Mouse (Mus musculus): ENCODE data around the gene Ccdc174. TPM values are rescaled to one million over a fixed set of nuclear protein-coding genes. Genes with fewer than 3 reads are reported as not detected.

The Ccdc174 gene
- 33.4 and 40.5 TPM in 2 replicates for polyA plus RNA-seq (2014; fragmentation: Nextera tagmentation; extraction: Ambion mirVana)

DNA sequence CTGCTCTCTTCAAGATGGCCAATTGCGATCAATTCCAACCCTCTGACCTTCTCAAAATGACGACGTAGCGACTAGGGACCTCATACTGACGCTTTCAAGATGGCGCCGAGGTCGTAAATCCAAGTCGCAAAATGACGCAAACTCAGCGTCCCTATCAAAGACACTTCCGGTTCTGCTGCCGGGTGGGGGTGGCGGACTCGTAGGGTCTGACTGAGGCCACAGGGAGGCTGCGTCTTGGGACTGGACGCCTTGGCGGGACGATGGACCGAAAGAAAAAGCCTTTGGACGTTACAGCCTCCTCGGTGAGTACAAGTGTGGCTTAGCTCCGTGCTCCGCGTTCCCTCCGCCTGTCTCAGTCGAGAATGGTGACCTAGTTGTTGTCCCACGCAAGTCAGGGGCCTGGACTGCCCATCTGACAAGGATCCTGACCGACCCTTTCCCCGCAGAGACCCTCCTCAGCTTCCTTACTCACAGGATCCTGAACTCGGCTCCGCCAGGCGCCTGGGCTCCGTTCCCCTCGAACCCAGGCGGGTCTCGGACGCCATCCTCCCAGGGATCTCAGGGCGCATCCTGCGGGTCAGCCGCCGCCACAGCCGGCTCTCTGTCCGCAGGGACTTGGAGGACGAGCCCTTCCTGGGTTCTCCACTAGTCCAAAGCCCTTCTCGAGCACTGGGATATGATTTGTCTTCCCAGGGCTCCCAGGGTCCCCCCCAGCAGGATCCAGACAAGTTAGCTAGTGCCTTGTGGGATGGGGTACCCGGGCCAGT lies at the start of gene Ccdc174:
TSS of gene Ccdc174 (plus strand) at position 169 of the 767 bp plus-strand sequence.
- Histone ChIP-seq H3K9ac (ENCODE audit: low read depth, low read length) (peak within 1 kb of the TSS; percentile 87), H3K9me3 (ENCODE audit: control insufficient read depth, low read length) (no peaks in the 10 kb centered on the region), H3K4me1 (ENCODE audit: control insufficient read depth, insufficient read depth, low read length) (peaks cover 8% of the 10 kb centered on the region; the same call in 1 of the 2 replicates), H3K36me3 (ENCODE audit: control insufficient read depth, insufficient read depth, low read length) (peaks cover 21% of the 10 kb centered on the region), H3K4me3 (ENCODE audit: low read length) (peak within 1 kb of the TSS; percentile 75), H3K27ac (ENCODE audit: low read depth, low read length) (peak within 1 kb of the TSS; percentile 69), H3K27me3 (ENCODE audit: control insufficient read depth, insufficient read depth, low read length) (no peaks in the 10 kb centered on the region), H3K4me2 (replicated peaks; ENCODE audit: low read depth, low read length) (peak within 1 kb of the TSS; percentile 76)
- WGBS, result under 1% methylated on average over 47 of the region's 47 CpGs
- peak; percentile 97 for ATAC-seq (ENCODE audit: low FRiP score, low TSS enrichment)

DNA sequence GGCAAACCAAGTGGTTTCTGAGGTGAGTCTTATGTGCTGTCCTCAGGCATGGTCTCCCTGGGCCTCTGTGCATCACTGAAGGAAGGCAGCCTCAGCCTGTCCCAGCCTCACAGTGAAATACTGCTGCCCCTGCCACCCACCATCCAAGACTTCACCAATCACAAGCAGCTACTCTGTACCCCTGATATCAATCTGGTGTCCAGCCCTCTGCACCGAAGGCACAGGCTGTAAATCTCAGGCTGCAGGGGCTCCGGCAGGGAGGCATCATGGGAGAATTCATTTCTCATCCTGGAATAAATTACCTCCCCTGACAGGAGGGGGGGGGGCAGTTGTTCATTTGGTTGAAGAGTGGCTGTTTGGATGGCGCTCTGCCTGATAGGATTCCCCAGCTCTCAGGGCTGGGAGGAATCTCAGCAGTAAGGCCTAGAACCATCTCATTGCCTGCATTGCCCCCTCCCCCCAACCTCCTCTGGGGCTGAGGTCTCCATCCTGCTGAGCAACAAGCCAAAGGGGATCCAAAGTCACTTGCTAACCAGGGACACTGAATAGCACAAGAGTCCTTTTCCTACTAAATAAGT lies 44.9 kb upstream of the Ccdc174 start:
- H3K27ac ChIP-seq (ENCODE audit: low read depth, low read length), result no peak overlapping the region
- H3K9me3 ChIP-seq (ENCODE audit: control insufficient read depth, low read length), result no peaks in the 10 kb centered on the region
- H3K27me3 ChIP-seq (ENCODE audit: control insufficient read depth, insufficient read depth, low read length), result no peaks in the 10 kb centered on the region
- H3K4me2 ChIP-seq (replicated peaks; ENCODE audit: low read depth, low read length), result no peak overlapping the region
- no peak overlapping the region for H3K9ac ChIP-seq (ENCODE audit: low read depth, low read length)
- WGBS, result 22% methylated on average over 3 of the region's 3 CpGs
- H3K36me3 ChIP-seq (ENCODE audit: control insufficient read depth, insufficient read depth, low read length), result no peaks in the 10 kb centered on the region
- no peak overlapping the region for H3K4me3 ChIP-seq (ENCODE audit: low read length)
- ATAC-seq (ENCODE audit: low FRiP score, low TSS enrichment), result no peak
- no peaks in the 10 kb centered on the region for H3K4me1 ChIP-seq (ENCODE audit: control insufficient read depth, insufficient read depth, low read length)

DNA sequence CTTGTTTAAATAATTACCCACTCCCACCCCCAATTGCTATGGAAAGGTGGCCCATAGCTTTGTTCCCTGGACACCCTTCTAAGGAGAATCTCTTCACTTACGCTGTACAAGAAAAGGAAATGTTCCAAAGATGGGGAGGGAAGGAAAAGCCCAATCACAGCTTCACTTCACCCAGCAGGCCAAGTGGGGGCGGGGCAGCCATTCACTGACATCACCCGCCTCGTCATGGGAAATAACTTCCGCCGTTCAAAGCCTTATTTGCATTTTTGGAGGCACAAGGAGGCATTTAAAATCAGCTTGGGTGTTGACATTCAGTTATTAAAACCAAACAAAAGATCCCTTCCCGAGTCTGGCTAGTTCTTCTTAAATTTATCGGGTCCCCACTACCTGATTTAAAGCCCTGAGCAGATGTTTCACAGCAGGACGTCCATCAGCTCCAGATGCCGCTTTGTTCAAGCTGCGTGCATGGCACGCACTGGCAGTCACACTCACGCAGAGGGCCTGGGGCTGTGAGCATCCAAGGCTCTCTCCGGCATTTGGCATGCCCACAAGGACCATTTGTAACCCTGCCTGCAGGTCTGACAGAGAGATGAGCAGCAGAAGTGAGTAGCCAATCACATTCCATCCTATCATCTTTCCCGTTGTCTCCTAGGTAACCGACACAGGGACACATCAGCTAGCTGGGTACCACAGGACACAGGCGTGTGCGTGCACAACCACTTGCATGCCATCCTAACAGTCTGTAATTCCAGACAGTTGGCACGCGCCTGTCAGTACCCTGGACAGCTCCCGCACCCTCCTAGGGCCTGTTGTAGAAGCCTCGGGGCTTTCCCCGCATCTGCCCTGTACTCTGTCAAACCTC lies 38.6 kb upstream of the Ccdc174 start:
- Histone ChIP-seq H3K4me3 (ENCODE audit: low read length) (no peak overlapping the region), H3K4me2 (replicated peaks; ENCODE audit: low read depth, low read length) (no peak overlapping the region), H3K9ac (ENCODE audit: low read depth, low read length) (no peak overlapping the region), H3K27me3 (ENCODE audit: control insufficient read depth, insufficient read depth, low read length) (peaks cover 48% of the 10 kb centered on the region), H3K27ac (ENCODE audit: low read depth, low read length) (no peak overlapping the region), H3K4me1 (ENCODE audit: control insufficient read depth, insufficient read depth, low read length) (0 out of 2 replicates have a peak, but pooled peaks cover 6% of the 10 kb centered on the region), H3K36me3 (ENCODE audit: control insufficient read depth, insufficient read depth, low read length) (no peaks in the 10 kb centered on the region), H3K9me3 (ENCODE audit: control insufficient read depth, low read length) (no peaks in the 10 kb centered on the region)
- no peak for ATAC-seq (ENCODE audit: low FRiP score, low TSS enrichment)
- WGBS, result 13% methylated on average over 23 of the region's 23 CpGs

DNA sequence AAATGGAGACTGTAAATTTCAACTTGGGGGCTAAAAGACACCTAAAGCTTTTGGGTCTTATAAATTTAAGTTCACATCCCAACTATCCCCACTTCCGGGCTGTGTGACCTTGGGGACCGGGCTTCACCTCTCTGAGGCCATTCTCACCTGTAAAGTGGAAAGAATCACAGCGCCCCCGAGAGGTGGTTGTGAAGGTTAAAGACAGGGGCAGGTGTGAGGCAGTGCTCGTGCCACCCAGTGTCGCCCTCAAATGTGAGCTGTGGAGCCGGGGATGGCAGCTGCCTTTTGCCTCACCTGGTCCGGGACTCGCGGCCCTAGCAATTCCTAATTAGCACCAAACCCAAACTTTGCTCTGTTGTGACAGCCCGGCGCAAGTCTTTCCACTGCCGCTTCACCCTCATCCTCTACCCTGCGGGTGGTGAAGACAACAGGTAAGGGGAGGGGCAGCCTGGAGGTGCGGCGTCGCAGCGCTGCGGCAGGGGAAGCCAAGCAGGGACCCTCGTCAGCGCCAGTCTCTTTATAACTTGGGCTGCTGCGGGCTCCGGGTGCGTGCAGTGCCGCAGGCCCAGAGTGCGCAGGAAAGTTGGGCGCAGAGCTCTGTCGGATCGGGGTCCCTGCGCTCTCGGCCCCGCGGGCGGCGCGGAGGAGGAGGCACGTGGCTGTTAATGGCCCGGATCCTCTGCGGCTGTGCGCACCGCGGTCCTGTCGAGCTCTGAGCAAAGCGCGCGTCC lies 34.8 kb upstream of the Ccdc174 start:
- no peak for ATAC-seq (ENCODE audit: low FRiP score, low TSS enrichment)
- H3K27me3 ChIP-seq (ENCODE audit: control insufficient read depth, insufficient read depth, low read length), result peaks cover 73% of the 10 kb centered on the region

DNA sequence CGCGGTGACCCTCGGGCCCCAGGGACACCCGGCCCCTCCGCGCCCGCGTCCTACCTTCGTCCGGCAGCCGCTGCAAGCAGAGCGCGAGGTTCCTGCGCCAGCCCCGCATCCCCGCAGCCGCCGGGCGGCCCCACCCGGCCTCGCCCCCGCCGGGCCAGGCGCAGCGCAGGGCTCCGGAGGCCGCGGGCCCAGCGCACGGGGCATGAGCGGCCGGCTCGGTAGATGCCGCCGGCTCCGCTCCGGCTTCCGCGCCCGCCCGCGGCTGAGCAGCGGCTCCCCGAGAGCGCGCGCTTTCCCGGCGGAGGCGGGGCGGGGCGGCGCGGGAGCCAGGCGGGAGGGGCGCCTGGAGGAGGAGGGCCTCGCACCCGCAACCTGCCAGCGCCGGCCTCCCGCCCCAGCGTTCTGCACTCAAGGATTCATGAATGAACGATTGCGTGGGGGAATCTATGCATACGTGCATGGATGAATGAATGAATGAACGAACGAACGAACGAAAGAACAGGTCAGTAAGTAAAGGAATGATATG lies 34.2 kb upstream of the Ccdc174 start:
- H3K36me3 ChIP-seq (ENCODE audit: control insufficient read depth, insufficient read depth, low read length), result no peaks in the 10 kb centered on the region
- H3K27ac ChIP-seq (ENCODE audit: low read depth, low read length), result no peak overlapping the region
- 5% methylated on average over 49 of the region's 69 CpGs for WGBS
- 0 out of 2 replicates have a peak, but pooled peaks cover 6% of the 10 kb centered on the region for H3K4me1 ChIP-seq (ENCODE audit: control insufficient read depth, insufficient read depth, low read length)
- peak overlapping the region; percentile 35; the same call in 1 of the 2 replicates for H3K9ac ChIP-seq (ENCODE audit: low read depth, low read length)
- H3K4me2 ChIP-seq (replicated peaks; ENCODE audit: low read depth, low read length), result peak overlapping the region; percentile 87
- peaks cover 73% of the 10 kb centered on the region for H3K27me3 ChIP-seq (ENCODE audit: control insufficient read depth, insufficient read depth, low read length)
- no peak for ATAC-seq (ENCODE audit: low FRiP score, low TSS enrichment)
- peak overlapping the region; percentile 45 for H3K4me3 ChIP-seq (ENCODE audit: low read length)
- no peaks in the 10 kb centered on the region for H3K9me3 ChIP-seq (ENCODE audit: control insufficient read depth, low read length)

More for the DNA sequence above, 34.8 kb upstream of the Ccdc174 start:
- no peaks in the 10 kb centered on the region for H3K36me3 ChIP-seq (ENCODE audit: control insufficient read depth, insufficient read depth, low read length)
- 2% methylated on average over 46 of the region's 46 CpGs for WGBS
- H3K9ac ChIP-seq (ENCODE audit: low read depth, low read length), result peak overlapping the region; percentile 35; the same call in 1 of the 2 replicates
- H3K9me3 ChIP-seq (ENCODE audit: control insufficient read depth, low read length), result no peaks in the 10 kb centered on the region
- H3K4me1 ChIP-seq (ENCODE audit: control insufficient read depth, insufficient read depth, low read length), result 0 out of 2 replicates have a peak, but pooled peaks cover 6% of the 10 kb centered on the region
- H3K4me2 ChIP-seq (replicated peaks; ENCODE audit: low read depth, low read length), result peak overlapping the region; percentile 87
- peak overlapping the region; percentile 45 for H3K4me3 ChIP-seq (ENCODE audit: low read length)
- no peak overlapping the region for H3K27ac ChIP-seq (ENCODE audit: low read depth, low read length)

DNA sequence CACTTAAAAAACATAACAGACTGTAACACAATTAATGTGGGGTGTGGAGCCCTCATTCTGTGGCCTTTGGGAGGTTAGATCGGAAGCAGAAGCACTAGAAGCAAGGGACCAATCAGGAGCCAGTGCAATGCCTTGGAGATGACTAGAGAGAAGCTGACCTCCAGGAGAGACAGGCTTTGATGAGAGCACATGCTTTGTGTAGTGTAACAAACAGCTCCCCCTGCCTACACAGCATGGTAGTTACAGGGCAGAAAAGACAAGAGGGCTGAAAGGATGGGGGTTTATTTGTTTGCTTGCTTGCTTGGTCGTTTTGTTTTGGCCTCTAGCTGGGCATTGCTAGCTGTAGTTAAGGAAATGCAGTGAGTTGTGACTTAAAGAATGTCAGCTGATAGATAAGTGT lies 25.3 kb upstream of the Ccdc174 start:
- H3K27me3 ChIP-seq (ENCODE audit: control insufficient read depth, insufficient read depth, low read length), result peaks cover 3% of the 10 kb centered on the region; the same call in 1 of the 2 replicates
- no peak overlapping the region for H3K4me3 ChIP-seq (ENCODE audit: low read length)
- ATAC-seq (ENCODE audit: low FRiP score, low TSS enrichment), result no peak
- no peak overlapping the region for H3K4me2 ChIP-seq (replicated peaks; ENCODE audit: low read depth, low read length)
- no peak overlapping the region for H3K9ac ChIP-seq (ENCODE audit: low read depth, low read length)
- 12% methylated on average over 2 of the region's 2 CpGs for WGBS
- H3K36me3 ChIP-seq (ENCODE audit: control insufficient read depth, insufficient read depth, low read length), result no peaks in the 10 kb centered on the region
- H3K27ac ChIP-seq (ENCODE audit: low read depth, low read length), result no peak overlapping the region
- H3K9me3 ChIP-seq (ENCODE audit: control insufficient read depth, low read length), result no peaks in the 10 kb centered on the region
- no peaks in the 10 kb centered on the region for H3K4me1 ChIP-seq (ENCODE audit: control insufficient read depth, insufficient read depth, low read length)

DNA sequence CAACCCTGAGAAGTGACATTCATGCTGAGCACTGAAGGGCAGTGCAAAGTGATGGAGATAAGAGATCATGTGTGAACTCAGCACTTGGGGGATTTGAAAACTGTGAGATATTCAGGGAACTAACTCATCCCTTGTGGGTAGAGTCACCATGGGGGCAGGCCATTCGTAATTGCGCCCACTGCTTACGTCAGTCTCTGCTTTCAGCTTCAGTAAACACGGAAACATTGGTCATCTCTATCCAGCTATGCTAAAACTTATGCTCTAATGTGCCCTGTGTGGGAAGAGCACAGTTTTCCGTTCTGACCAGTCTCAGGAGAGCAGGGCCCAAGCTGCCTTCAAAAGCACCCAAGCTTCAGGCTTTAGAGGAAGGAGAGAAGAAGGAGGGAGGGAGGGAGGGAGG lies 19.5 kb upstream of the Ccdc174 start:
- H3K4me1 ChIP-seq (ENCODE audit: control insufficient read depth, insufficient read depth, low read length), result no peaks in the 10 kb centered on the region
- 68% methylated on average over 5 of the region's 5 CpGs for whole genome bisulfite sequencing
- ATAC-seq (ENCODE audit: low FRiP score, low TSS enrichment), result no peak

DNA sequence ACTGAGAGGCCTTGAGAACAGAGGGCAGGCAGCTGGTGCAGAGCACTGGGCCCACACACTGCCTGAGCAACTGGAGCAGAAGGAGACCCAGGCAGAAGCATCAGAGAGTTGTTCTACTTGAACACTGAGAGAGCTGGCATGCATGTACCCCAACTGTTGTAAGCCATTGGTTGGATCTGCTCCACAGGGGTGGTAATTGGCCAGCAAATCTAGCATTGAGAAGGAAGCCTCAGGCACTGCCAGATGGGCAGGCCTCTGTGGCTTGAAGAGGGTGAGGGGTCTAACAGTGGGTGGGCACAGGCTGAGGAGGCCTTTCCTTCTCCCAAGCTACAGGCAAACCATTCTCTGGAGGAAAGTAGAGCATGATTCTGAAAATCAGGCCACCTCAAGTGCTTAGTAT lies 15.0 kb upstream of the Ccdc174 start:
- ATAC-seq (ENCODE audit: low FRiP score, low TSS enrichment), result no peak
- Histone ChIP-seq H3K4me1 (ENCODE audit: control insufficient read depth, insufficient read depth, low read length) (no peaks in the 10 kb centered on the region), H3K4me2 (replicated peaks; ENCODE audit: low read depth, low read length) (no peak overlapping the region), H3K9ac (ENCODE audit: low read depth, low read length) (no peak overlapping the region), H3K27me3 (ENCODE audit: control insufficient read depth, insufficient read depth, low read length) (no peaks in the 10 kb centered on the region), H3K4me3 (ENCODE audit: low read length) (no peak overlapping the region), H3K27ac (ENCODE audit: low read depth, low read length) (no peak overlapping the region), H3K9me3 (ENCODE audit: control insufficient read depth, low read length) (no peaks in the 10 kb centered on the region), H3K36me3 (ENCODE audit: control insufficient read depth, insufficient read depth, low read length) (no peaks in the 10 kb centered on the region)

More for the DNA sequence above, 19.5 kb upstream of the Ccdc174 start:
- no peaks in the 10 kb centered on the region for H3K9me3 ChIP-seq (ENCODE audit: control insufficient read depth, low read length)
- no peak overlapping the region for H3K4me3 ChIP-seq (ENCODE audit: low read length)
- no peak overlapping the region for H3K4me2 ChIP-seq (replicated peaks; ENCODE audit: low read depth, low read length)
- peaks cover 3% of the 10 kb centered on the region; the same call in 1 of the 2 replicates for H3K27me3 ChIP-seq (ENCODE audit: control insufficient read depth, insufficient read depth, low read length)
- H3K9ac ChIP-seq (ENCODE audit: low read depth, low read length), result no peak overlapping the region
- no peaks in the 10 kb centered on the region for H3K36me3 ChIP-seq (ENCODE audit: control insufficient read depth, insufficient read depth, low read length)
- H3K27ac ChIP-seq (ENCODE audit: low read depth, low read length), result no peak overlapping the region
